Mouse (Mus musculus): ENCODE measurements around the gene Larp1.

Larp1 gene

DNA sequence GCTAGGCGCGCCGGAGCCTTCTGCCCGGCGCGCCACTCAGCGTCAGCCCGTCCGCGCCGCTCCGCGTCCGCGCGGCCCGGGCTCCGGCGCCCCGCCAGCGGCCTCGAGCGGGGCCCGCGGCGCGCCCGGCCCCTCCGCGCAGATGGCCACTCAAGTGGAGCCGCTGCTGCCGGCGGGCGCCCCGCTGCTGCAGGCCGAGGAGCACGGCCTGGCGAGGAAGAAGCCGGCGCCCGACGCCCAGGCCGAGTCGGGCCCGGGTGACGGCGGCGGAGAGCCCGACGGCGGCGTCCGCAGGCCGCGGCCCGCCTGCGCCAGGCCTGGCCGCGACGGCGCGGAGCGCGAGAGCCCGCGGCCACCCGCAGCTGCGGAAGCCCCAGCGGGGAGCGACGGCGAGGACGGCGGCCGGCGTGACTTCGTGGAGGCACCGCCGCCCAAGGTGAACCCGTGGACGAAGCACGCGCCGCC lies at the start of gene Larp1:
Gene Larp1 (plus strand): TSS at position 14 of the 465 bp plus-strand sequence.
- DNase-seq = no peak

- DNase-seq = no peak
These were observed 48.9 kb upstream of the Larp1 start for GRCm38 (mm10) chr11:57959924-57960323.

GRCm38 (mm10) chr11:57962382-57963285 lies 46.2 kb upstream of the Larp1 start:
- DNase-seq = peak; percentile 83

- no peak for DNase-seq
These were observed 45.5 kb upstream of the Larp1 start for GRCm38 (mm10) chr11:57963291-57963870.

GRCm38 (mm10) chr11:57966630-57967029 lies 42.2 kb upstream of the Larp1 start:
- DNase-seq = peak; percentile 34

DNA sequence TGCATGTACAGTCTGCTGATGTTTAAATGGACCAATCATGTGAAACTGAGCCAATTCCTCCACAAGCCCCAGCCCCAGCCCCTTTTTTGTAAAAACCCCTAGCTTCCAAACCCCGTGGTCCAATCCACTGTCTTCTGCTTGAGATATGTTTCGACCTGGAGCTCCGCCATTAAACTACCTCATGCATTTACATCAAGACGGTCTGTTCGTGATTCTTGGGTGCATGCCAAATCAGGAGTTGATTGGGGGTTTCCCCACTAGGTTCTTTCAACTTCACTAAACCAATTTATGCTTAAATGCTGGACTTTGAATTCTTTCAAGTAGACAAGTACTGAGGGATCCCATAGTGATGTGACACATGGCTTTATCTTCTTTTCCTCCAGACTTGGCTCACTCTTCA lies 40.6 kb upstream of the Larp1 start:
- no peak for DNase-seq

GRCm38 (mm10) chr11:57970541-57970940 lies 38.3 kb upstream of the Larp1 start:
- no peak for DNase-seq

DNA sequence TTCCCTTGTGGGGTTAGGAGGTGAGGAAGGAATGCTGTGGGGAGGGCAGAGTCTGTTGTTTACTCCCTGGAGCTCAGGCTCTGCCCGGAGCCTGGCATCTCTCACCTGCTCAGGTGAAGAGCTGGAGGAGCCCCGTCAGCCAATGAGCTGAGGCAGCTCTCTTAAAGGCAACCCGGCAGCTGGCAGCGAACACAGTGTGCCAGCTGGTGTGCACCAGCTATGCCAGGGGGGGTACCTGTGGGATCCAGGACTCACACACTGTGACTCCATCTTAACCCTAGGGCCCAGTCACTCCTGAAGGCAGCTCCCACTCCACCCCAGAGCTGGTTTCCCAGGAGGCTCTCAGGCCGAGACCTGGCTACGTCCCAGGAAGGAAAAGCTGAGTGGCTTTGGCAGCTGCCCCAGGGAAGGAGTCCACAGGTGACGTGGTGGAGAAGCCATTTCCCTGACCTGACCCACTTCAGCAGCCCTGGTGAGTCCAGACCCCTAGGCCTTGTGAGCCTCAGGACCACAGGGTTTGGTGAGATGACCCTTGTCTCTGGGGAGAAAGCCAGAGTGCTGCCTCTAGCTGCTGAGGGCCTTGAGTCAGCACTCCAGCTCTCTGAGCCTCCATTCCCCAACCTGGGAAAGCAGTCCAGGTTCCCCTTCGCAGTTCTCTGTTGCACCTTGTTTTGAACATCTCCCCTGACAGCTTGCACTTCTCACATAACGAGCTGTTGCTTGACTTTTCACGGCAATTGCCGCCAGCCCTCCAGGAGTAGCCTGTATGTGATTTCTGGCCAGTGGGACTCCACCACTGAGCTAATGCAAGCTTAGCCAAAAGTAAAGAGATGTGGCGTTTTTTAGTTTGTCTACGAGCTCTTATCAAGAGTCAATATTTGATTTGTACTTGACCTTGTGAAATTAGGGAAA lies 35.6 kb upstream of the Larp1 start:
- no peak for DNase-seq

DNA sequence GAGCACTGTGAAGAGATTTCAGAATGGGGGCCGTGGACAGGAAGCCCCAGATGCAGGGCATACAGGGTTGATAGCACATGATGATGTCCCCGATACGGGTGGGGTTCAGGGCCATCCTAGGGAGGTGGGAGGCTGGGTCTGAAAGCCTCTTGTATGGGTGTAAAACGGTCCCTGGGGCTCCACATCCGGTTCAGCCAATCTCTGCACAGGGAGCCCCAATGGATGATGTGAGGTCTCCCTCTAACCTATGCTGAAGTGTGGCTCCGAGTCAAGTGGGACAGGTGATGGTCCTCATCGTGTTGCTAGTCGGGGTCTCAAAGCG lies 35.0 kb upstream of the Larp1 start:
- DNase-seq = no peak

GRCm38 (mm10) chr11:57975876-57976275 lies 33.0 kb upstream of the Larp1 start:
- DNase-seq = no peak

GRCm38 (mm10) chr11:57977681-57978080 lies 31.2 kb upstream of the Larp1 start:
- DNase-seq = no peak

DNA sequence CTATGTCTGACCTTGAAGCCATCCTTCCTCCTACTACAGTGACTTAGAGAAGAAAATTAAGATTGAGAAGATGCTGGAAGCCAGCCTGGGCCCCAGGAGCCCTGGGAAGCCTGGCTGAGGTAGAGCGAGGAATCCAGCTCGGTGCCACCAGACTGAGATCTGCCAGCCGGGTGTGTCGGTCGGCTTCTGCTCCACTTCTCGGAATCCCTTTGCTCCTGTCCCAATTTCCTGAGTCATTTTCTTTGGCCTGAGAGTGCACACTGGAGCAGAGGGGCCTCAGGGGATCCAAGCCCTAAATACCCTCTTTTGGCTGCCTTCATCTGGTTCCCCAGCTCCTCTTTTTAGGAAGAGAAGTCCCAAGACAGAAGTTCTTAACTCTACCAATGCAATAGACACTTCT lies 29.2 kb upstream of the Larp1 start:
- DNase-seq = no peak

DNA sequence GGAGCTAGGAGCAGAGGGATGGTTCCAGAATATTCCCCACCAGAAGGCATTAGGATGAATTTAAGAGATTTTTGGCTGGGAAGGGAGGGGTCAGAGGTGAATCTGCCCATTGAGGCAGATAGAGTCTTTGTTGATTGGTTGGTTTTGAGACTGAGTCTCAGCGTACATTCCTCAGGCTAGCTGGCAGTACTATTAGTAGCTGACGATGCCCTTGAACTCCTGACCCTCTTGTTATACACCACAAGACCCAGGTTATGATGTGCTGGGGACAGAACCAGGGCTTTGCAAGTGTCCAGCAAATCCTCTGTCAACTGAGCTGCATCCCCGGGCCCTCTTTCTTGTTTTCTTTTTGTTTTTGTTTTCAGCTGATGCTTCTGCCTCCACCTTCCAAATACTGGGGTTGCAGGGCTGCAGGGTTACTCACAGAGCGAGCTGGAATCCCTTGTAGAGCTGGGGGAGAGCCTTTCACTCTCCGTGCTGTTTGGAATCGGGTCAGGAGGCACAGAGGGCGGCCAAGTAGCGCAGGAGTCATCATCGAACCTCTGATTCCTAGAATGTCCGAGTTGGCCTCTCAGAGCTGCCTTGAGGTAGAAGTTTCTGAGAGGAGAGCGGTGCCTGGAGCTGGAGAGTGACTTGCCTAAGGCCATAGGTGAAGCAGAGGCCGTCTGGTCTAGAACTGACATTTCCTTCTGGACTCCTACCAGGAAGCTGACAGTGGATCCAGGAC lies 27.6 kb upstream of the Larp1 start:
- DNase-seq = no peak

- no peak for DNase-seq
These were observed 25.2 kb upstream of the Larp1 start for GRCm38 (mm10) chr11:57983480-57984342.

DNA sequence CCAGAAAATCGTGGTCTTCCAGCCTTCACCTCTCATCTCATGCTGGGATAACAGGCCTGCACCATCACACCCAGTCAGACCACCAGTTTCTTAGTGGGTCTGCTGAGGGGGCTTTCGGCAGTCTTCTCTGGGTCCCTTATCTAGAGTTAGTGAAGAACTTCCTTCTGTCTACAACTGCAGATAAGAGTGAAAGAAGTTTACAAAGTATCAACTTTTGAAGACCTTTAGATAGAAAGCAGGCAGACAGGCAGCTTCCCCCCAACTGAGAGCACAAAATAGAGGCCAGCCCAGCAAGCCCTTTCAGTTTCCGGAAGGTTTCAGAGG lies 24.6 kb upstream of the Larp1 start:
- no peak for DNase-seq

- no peak for DNase-seq
These were observed 23.4 kb upstream of the Larp1 start for GRCm38 (mm10) chr11:57985485-57985884.

- no peak for DNase-seq
These were observed 22.8 kb upstream of the Larp1 start for GRCm38 (mm10) chr11:57986053-57986452.

DNA sequence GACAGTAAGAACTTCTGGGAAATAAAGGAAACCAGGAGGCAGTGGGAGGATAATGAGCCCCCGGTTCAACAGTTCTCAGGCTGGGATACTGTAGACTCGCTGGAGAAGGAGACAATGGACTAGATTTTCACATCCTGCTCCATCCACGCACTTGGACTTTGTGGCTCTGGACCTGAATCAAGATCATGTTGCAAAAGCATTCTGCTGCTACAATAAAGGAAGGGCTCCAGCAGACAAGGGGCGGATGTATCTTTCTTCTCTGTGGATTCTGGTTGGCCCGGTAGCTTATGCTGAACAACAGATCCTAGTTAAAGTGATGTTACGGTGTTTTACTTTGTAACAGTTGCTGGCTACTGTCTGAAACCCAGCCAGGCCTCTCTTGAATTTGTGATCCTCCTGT lies 22.4 kb upstream of the Larp1 start:
- no peak for DNase-seq

DNA sequence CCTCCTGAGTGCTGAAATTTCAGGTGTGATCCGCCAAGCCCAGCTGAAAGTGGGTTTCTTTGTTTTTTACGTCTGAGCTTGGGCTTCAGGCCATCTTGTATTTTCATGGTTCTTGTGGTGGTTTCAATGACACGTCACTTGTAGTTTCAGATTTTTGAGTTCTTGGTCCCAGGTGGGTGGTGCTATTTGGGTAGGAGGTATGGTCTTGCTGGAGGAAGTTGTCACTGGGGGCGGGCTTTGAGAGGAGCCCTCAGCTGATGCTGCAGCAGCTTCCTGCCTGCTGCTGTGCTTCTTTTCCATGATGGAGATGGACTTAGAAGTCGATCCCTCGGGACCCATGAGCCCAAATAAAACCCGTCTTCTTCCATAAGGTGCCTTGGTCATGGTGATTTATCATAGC lies 22.0 kb upstream of the Larp1 start:
- DNase-seq = no peak

DNA sequence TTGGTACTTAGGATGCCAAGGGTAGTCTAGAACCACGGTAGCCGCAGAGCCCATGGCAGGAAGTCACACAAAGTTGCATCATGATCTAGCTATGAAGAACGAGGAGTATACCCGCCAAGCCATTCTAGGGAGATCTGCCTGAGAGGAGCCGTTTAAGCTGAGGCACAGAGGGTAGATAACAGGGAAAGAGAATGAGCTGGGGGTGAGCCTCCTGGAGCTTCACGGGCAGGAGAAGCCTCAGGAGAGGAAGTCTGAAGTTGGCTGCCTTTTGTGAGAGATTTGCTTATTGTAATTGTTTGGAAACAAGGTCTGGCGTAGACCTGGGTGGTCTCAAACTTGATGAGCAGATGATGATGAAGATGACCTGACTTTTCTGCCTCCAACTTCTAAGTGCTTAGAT lies 10.7 kb upstream of the Larp1 start:
- DNase-seq = no peak

- no peak for DNase-seq
These were observed 10.0 kb upstream of the Larp1 start for GRCm38 (mm10) chr11:57998872-57999271.

- DNase-seq = no peak
These were observed 5.7 kb upstream of the Larp1 start for GRCm38 (mm10) chr11:58003126-58003525.

All from thymus, postnatal 4 days (tissue).